Mouse (Mus musculus) intestine, embryonic 14.5 days (tissue): ENCODE data around the gene Rps6kc1. TPM values are rescaled to one million over a fixed set of nuclear protein-coding genes. Genes with fewer than 3 reads are reported as not detected.

Experiments used
- ATAC-seq: fragments of 200-750 bp; cut with Nextera tagmentation; replicated peaks from 2 replicates; pipeline ENCODE4 v1.8.0; 2017; ENCODE audit warnings: low read depth, moderate number of reproducible peaks, moderate TSS enrichment, moderate library complexity; ENCODE audit not compliant: low FRiP score, low TSS enrichment
- DNase-seq: peaks from one replicate; pipeline ENCODE4 v3.0.0-alpha.2; 2018; ENCODE audit warnings: low spot score
- H3K27ac ChIP-seq: fragments of 300-500 bp; sonication (generic); 2 replicates; pipeline ENCODE4 v1.5.1; 2014; ENCODE audit warnings: low read depth, mild to moderate bottlenecking, control low read depth
- H3K27me3 ChIP-seq: fragments of 300-500 bp; sonication (generic); replicated peaks from 2 replicates; pipeline ENCODE4 v1.6.1; 2014; ENCODE audit warnings: low read length, control low read depth; ENCODE audit not compliant: control insufficient read depth, insufficient read depth
- H3K36me3 ChIP-seq: fragments of 300-500 bp; sonication (generic); 2 replicates; pipeline ENCODE4 v1.6.1; 2014; ENCODE audit warnings: low read length, control low read depth; ENCODE audit not compliant: control insufficient read depth, insufficient read depth
- H3K4me1 ChIP-seq: fragments of 300-500 bp; sonication (generic); replicated peaks from 2 replicates; pipeline ENCODE4 v1.6.1; 2014; ENCODE audit warnings: low read length, control low read depth, mixed read lengths; ENCODE audit not compliant: control insufficient read depth, insufficient read depth
- H3K4me2 ChIP-seq: fragments of 300-500 bp; sonication (generic); 2 replicates; pipeline ENCODE4 v1.6.1; 2014; ENCODE audit warnings: low read length
- H3K4me3 ChIP-seq: fragments of 300-500 bp; sonication (generic); 2 replicates; pipeline ENCODE4 v1.5.1; 2014; ENCODE audit warnings: low read depth, low read length, control low read depth, mixed read lengths
- H3K9ac ChIP-seq: fragments of 300-500 bp; sonication (generic); 2 replicates; pipeline ENCODE4 v1.6.1; 2014; ENCODE audit warnings: mild to moderate bottlenecking, low read length
- H3K9me3 ChIP-seq: fragments of 300-500 bp; sonication (generic); 2 replicates; pipeline ENCODE4 v1.6.1; 2016; ENCODE audit warnings: low read length, control low read depth; ENCODE audit not compliant: control insufficient read depth
- WGBS: fragments of 180-500 bp; shearing (Covaris S2); extraction: QIAGEN DNeasy Blood & Tissue Kit; methylation state at CpG from one replicate; pipeline ENCODE4 v1.1.7; 2014; 5-methylcytosine and 5-hydroxymethylcytosine counted together
- polyA plus RNA-seq: library from polyadenylated mRNA; unstranded; fragments of >200 nt; fragmentation: Nextera tagmentation; extraction: Ambion mirVana; gene quantifications from 2 replicates; pipeline ENCODE4 v1.2.1, GENCODE M21; 2014

The Rps6kc1 gene
- polyA plus RNA-seq = 14.5 and 18.8 TPM in 2 replicates

DNA sequence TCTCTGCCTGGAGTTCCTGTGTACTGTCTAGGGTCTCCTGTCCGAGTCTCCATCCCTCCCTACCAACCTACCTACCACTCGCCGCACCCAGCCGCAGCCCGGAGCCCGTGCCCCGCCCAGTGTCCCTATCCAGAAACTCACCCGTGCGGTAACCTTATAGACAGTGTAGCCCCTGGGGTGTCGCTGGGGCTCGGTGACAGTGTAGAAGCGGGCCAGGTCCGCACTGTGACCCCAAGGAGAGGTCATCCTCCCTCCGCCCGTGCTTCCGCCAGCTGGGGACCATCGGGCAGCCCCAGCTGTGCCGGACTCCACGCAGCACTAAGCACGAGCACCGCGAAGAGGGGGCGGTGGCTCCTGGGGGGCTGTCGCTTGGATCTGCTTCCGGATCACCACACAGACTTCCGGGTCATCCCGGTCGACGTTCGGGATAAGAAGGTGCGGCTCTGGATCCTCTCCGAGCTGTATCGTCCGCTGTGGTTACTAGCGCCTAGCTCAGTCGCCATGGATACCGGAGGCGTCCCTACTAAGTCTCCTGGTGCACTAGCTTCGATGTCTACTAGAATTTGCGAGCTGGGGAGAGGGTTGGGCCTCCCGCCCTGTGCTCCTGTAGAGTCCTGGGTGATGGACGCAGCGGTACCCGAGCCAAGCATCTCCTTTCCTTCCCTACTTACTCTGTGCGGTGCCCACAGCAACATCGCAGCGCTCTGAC lies at the start of gene Rps6kc1:
Gene Rps6kc1, minus strand, starts transcription at position 356 of the 709 bp plus-strand sequence.
- under 1% methylated on average over 47 of the region's 47 CpGs for WGBS
- H3K9me3 ChIP-seq = no peaks in the 10 kb centered on the region
- H3K4me1 ChIP-seq = peaks cover 7% of the 10 kb centered on the region
- peak within 1 kb of the TSS; percentile 78 for H3K9ac ChIP-seq
- H3K4me3 ChIP-seq = peak within 1 kb of the TSS; percentile 93
- H3K36me3 ChIP-seq = no peaks in the 10 kb centered on the region
- H3K27me3 ChIP-seq = no peaks in the 10 kb centered on the region
- ATAC-seq (peak; percentile 89), DNase-seq (peak; percentile 90)
- peak within 1 kb of the TSS; percentile 36; the same call in 1 of the 2 replicates for H3K27ac ChIP-seq
- H3K4me2 ChIP-seq = peak within 1 kb of the TSS; percentile 83

DNA sequence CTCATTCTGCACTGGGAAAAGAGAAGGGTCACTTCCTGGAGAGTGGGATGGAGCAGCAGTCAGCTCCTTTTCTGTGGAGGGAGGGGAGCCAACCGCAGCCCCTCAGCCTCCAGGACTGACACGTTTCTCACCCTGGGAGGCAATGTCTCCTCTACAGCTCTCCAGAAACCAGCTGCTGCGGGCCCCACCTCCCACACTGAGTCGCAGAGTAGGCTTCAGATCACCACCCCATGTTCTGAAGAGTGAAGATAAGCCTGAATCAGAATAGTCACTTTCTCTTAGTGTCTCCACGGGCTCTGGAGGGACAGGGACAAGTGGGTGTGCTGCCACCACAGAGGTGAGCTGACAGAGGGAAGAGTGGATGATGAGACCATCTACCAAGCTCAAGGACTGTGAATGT lies 47.3 kb upstream of the Rps6kc1 start:
- no peak for DNase-seq
- Histone ChIP-seq H3K4me1 (no peaks in the 10 kb centered on the region), H3K9me3 (no peaks in the 10 kb centered on the region), H3K9ac (no peak overlapping the region), H3K27ac (no peak overlapping the region), H3K27me3 (no peaks in the 10 kb centered on the region), H3K4me3 (no peak overlapping the region), H3K4me2 (no peak overlapping the region), H3K36me3 (peaks cover 86% of the 10 kb centered on the region)
- no peak for ATAC-seq
- whole genome bisulfite sequencing = 75% methylated on average over 5 of the region's 5 CpGs

DNA sequence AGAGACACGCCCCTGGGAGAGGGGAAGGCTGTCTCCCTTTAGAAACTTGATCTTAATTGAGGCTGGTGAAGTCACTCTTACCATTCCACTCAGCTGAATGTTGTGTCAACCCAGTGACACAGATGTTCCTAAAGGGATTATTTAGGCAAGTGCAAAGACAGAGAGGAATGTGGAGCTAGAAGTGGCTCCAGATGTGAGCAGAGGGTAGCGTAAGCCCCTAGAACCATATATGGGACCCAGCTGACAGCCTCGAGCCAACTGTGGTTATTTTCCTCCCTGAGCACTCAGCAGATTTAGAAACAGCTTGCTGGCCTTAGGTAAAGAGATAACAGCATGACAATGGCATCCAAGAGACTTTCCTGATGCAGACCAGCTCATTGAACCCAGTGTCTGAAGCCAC lies 41.4 kb upstream of the Rps6kc1 start:
- no peak overlapping the region for H3K9ac ChIP-seq
- no peak overlapping the region for H3K4me3 ChIP-seq
- DNase-seq = no peak
- WGBS = 69% methylated on average over 3 of the region's 3 CpGs
- H3K36me3 ChIP-seq = peaks cover 88% of the 10 kb centered on the region
- peak overlapping the region; percentile 16; the same call in 1 of the 2 replicates for H3K27ac ChIP-seq
- no peaks in the 10 kb centered on the region for H3K9me3 ChIP-seq
- no peak overlapping the region for H3K4me2 ChIP-seq
- H3K27me3 ChIP-seq = no peaks in the 10 kb centered on the region
- no peaks in the 10 kb centered on the region for H3K4me1 ChIP-seq
- no peak for ATAC-seq

DNA sequence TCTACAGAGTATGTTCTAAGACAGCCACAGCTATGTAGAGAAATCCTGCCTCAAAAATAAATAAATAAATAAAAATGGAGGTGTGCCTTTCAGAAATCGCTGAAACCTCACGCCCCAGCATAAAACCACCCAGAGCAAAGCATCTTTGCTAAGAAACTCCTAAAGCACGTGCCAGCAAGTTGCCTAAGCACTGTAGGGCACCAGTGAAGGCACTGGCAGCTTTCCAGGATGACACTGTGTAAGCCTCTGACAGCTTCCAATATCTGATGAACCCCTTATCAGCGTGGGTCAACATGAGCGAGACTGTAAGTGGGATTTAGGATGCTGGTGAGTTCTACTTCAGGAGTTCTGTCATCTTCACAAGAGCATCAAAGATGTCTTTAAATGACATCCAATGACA lies 39.4 kb upstream of the Rps6kc1 start:
- Histone ChIP-seq H3K4me1 (no peaks in the 10 kb centered on the region), H3K4me2 (no peak overlapping the region), H3K27ac (no peak overlapping the region), H3K36me3 (peaks cover 87% of the 10 kb centered on the region), H3K27me3 (no peaks in the 10 kb centered on the region), H3K4me3 (no peak overlapping the region), H3K9me3 (no peaks in the 10 kb centered on the region), H3K9ac (no peak overlapping the region)
- WGBS = 78% methylated on average over 5 of the region's 5 CpGs
- ATAC-seq = no peak
- DNase-seq = no peak

DNA sequence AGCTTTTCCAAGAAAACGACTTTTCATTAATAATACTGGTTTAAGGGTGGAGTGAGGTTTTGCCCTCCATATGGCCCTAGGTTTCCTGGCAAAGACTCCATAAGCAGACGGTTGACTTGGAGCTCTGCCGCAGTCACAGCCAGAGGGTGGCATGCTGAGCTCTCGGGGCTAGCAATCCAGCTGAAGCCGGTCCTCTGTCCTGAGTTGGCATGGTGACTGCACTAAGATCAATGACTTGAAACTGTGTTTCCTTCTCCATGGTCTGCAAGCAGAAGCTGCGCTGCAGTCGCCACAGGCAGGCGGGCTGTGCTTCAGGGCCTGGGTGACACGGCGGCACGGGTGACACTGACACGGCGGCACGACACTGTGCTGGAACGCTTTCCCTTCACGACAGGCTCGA lies 37.3 kb upstream of the Rps6kc1 start:
- ATAC-seq (no peak), DNase-seq (no peak)
- Histone ChIP-seq H3K27ac (no peak overlapping the region), H3K36me3 (peaks cover 92% of the 10 kb centered on the region), H3K9me3 (no peaks in the 10 kb centered on the region), H3K4me2 (no peak overlapping the region), H3K9ac (no peak overlapping the region), H3K27me3 (no peaks in the 10 kb centered on the region), H3K4me3 (no peak overlapping the region), H3K4me1 (no peaks in the 10 kb centered on the region)
- 92% methylated on average over 17 of the region's 17 CpGs for WGBS

DNA sequence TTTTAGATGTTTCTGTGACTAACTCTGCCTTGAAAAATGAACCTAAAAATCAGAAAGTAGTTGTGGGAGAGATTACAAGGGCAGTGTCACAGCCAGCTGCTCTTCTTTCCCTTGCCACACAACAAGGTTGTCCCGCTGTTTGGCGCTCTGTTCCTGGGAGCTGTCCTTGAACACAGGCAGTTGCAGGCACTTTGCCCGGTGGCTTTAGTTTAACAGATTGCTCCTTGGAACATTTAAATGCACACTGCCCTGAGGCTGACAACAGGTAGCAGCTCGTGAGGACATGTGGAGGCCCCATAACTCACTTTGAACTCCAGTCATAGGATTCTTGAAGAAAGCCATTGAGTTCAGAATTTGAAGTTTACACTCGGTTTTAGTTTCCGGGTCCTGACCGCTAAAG lies 36.9 kb upstream of the Rps6kc1 start:
- 89% methylated on average over 7 of the region's 7 CpGs for WGBS
- Histone ChIP-seq H3K9me3 (no peaks in the 10 kb centered on the region), H3K27me3 (no peaks in the 10 kb centered on the region), H3K27ac (no peak overlapping the region), H3K36me3 (peaks cover 92% of the 10 kb centered on the region), H3K4me1 (no peaks in the 10 kb centered on the region), H3K4me3 (no peak overlapping the region), H3K9ac (no peak overlapping the region), H3K4me2 (no peak overlapping the region)
- no peak for DNase-seq
- ATAC-seq = no peak

DNA sequence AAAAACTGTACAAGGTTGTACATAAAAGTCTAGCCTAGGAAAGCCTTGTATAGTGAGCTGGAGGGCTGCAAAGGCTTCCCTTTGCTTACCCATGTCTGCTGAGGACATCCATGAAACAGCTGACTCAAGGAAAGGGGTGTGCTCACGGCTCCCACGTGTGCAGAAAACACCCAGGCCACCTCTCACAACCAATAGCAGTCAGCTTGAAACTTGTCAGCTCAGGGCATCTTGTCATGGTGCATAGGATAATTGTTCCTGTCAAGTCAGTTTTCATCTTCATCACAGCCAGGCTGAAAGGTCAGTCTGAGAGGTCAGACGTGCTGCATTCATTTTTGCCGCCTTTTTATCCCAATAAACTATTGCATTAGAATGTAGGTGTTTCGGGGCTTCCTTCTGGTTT lies 36.4 kb upstream of the Rps6kc1 start:
- Histone ChIP-seq H3K4me1 (no peaks in the 10 kb centered on the region), H3K9ac (no peak overlapping the region), H3K36me3 (peaks cover 92% of the 10 kb centered on the region), H3K27ac (no peak overlapping the region), H3K4me2 (no peak overlapping the region), H3K9me3 (no peaks in the 10 kb centered on the region), H3K27me3 (no peaks in the 10 kb centered on the region), H3K4me3 (no peak overlapping the region)
- DNase-seq (no peak), ATAC-seq (no peak)
- WGBS = 89% methylated on average over 5 of the region's 5 CpGs

DNA sequence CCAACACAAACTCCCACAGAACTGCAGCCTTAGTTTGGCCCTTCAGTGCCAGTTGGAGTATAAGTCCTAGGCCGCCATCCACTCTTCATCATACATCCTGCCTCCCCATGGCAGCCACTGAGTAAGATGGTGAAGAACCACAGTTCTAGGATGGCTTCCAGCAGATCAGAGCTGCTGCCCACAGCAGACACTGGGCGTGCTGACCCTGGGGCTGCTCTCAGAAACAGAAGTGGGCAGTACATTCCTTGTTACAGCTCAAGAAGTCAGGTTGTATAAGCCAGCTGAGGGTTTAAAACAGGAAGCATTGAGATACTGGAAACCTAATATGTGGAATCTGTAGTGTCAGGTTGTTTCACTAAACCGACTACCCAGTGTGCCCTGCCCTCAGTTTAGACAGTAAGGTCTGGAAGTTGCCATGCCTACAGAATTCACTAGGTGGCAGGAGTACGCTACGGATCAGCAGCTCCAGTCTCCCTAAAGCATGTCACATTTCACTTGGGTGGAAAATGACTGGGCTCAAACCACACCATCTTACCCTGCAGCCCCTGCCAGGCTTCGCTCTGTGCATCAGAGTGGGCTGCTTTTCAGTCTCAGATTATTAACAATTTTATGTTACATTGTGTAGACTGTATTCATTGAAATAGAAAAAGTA lies 32.7 kb upstream of the Rps6kc1 start:
- H3K9ac ChIP-seq = no peak overlapping the region
- H3K4me2 ChIP-seq = no peak overlapping the region
- 47% methylated on average over 6 of the region's 6 CpGs for WGBS
- ATAC-seq = peak; percentile 63; the same call in 1 of the 2 replicates
- H3K9me3 ChIP-seq = no peaks in the 10 kb centered on the region
- H3K4me1 ChIP-seq = no peaks in the 10 kb centered on the region
- peaks cover 95% of the 10 kb centered on the region for H3K36me3 ChIP-seq
- H3K4me3 ChIP-seq = no peak overlapping the region
- no peak overlapping the region for H3K27ac ChIP-seq
- H3K27me3 ChIP-seq = no peaks in the 10 kb centered on the region
- peak; percentile 86 for DNase-seq

DNA sequence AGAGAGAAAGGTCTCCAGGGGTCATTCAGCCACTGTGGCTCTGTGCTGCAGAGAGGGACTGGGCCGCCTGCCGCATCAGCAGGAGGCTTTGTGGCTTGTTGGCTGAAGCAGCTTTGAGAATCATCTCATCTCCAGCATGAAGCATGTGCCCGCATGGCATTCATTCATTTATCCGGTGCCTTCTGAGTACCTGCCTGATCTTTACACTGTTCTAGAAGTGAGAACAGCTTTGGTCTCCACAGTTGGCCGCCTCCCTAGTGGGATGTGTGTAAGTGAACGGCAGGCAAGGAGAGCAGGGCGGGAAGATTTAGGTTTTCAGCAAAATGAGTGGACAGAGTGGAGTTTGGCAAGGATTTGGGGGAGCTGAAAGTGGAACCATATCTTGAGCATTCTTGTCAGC lies 28.2 kb upstream of the Rps6kc1 start:
- ATAC-seq (no peak), DNase-seq (no peak)
- Histone ChIP-seq H3K36me3 (peaks cover 87% of the 10 kb centered on the region), H3K4me2 (no peak overlapping the region), H3K9me3 (no peaks in the 10 kb centered on the region), H3K9ac (no peak overlapping the region), H3K4me3 (no peak overlapping the region), H3K4me1 (no peaks in the 10 kb centered on the region), H3K27me3 (no peaks in the 10 kb centered on the region), H3K27ac (no peak overlapping the region)
- 93% methylated on average over 7 of the region's 7 CpGs for WGBS
